Mouse (Mus musculus) heart, embryonic 10.5 days (tissue): ENCODE measurements around the gene Tmem213. TPM values are rescaled to one million over a fixed set of nuclear protein-coding genes. Genes with fewer than 3 reads are reported as not detected.

Experiments
- DNase-seq: peaks from one replicate; pipeline ENCODE4 v3.0.0-alpha.2; 2017; ENCODE audit warnings: low spot score
- H3K27ac ChIP-seq: fragments of 300-500 bp; sonication (generic); 2 replicates; pipeline ENCODE4 v1.5.1; 2016; ENCODE audit warnings: mild to moderate bottlenecking
- H3K27me3 ChIP-seq: fragments of 300-500 bp; sonication (generic); 2 replicates; pipeline ENCODE4 v1.6.1; 2016; ENCODE audit warnings: mild to moderate bottlenecking; ENCODE audit not compliant: poor library complexity, insufficient read depth, severe bottlenecking
- H3K36me3 ChIP-seq: fragments of 300-500 bp; sonication (generic); 2 replicates; pipeline ENCODE4 v1.6.1; 2016; ENCODE audit warnings: mild to moderate bottlenecking, moderate library complexity
- H3K4me1 ChIP-seq: fragments of 300-500 bp; sonication (generic); 2 replicates; pipeline ENCODE4 v1.6.1; 2016; ENCODE audit warnings: mild to moderate bottlenecking
- H3K4me3 ChIP-seq: fragments of 300-500 bp; sonication (generic); 2 replicates; pipeline ENCODE4 v1.5.1; 2016; ENCODE audit warnings: mild to moderate bottlenecking, moderate library complexity
- H3K9me3 ChIP-seq: fragments of 300-500 bp; sonication (generic); 2 replicates; pipeline ENCODE4 v1.6.1; 2016; ENCODE audit warnings: mild to moderate bottlenecking, moderate library complexity
- WGBS: fragments of 180-500 bp; shearing (Covaris S2); methylation state at CpG from one replicate; pipeline ENCODE4 v1.1.7; 2016; 5-methylcytosine and 5-hydroxymethylcytosine counted together
- polyA plus RNA-seq: library from polyadenylated mRNA; unstranded; fragments of >200 nt; fragmentation: Nextera tagmentation; extraction: Ambion mirVana; gene quantifications from 2 replicates; pipeline ENCODE4 v1.2.1, GENCODE M21; 2016

Gene Tmem213
- polyA plus RNA-seq, 1 experiment from 2014 or later, result not detected

DNA sequence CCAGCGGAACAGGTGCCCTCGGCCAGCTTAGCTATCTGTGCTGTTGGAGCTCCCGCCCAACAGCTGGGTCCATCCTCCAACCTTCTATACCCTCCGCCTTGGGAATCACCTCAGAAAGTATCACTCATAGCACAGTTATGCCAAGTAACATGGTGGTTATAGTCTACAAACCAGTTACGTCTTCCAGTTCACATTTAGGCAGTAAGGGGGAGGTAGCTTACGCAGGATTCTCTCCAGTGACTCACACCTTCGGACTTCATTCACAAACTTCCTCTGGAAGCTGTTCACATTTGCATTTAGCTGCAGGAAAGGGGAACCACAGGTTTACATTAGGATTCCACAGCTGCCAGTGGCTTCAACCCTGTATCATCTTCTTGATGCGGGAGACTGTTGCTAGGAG is 16.5 kb upstream of the Tmem213 start:
- no peaks in the 10 kb centered on the region for H3K27me3 ChIP-seq
- H3K9me3 ChIP-seq, result no peaks in the 10 kb centered on the region
- H3K27ac ChIP-seq, result no peak overlapping the region
- H3K36me3 ChIP-seq, result no peaks in the 10 kb centered on the region
- H3K4me1 ChIP-seq, result peaks cover 6% of the 10 kb centered on the region
- no peak for DNase-seq
- no peak overlapping the region for H3K4me3 ChIP-seq
- WGBS, result 91% methylated on average over 8 of the region's 8 CpGs

- H3K27ac ChIP-seq, result no peak overlapping the region
- 77% methylated on average over 10 of the region's 10 CpGs for WGBS
Observed at GRCm38 (mm10) chr6:38094701-38095100, 14.4 kb upstream of the Tmem213 start.

DNA sequence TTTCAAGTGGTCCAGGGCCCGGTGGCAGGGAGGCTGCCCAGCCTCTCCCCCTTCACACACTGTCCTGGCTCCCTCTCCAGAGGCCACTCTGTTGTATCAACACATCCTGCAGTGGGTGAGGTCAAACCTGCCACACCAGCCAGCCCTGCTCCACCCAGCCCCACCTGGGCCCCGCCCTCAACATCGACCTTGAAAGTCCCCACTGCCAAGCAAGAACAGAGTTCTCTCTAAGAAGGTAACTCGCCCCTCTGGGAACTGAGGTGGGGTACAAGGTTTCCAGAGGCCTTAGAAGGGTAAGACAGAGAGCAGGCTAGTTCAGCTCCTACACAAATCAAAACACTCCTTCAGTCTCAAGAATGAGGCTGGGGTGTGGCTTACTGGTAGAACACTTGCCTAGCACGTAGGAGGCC is 12.1 kb upstream of the Tmem213 start:
- peaks cover 6% of the 10 kb centered on the region for H3K4me1 ChIP-seq
- H3K27ac ChIP-seq, result no peak overlapping the region
- WGBS, result 52% methylated on average over 5 of the region's 5 CpGs
- H3K4me3 ChIP-seq, result no peak overlapping the region
- no peak for DNase-seq
- H3K36me3 ChIP-seq, result no peaks in the 10 kb centered on the region
- no peaks in the 10 kb centered on the region for H3K9me3 ChIP-seq
- H3K27me3 ChIP-seq, result no peaks in the 10 kb centered on the region

More at GRCm38 (mm10) chr6:38094701-38095100, 14.4 kb upstream of the Tmem213 start:
- Histone ChIP-seq H3K27me3 (no peaks in the 10 kb centered on the region), H3K4me1 (peaks cover 6% of the 10 kb centered on the region), H3K4me3 (no peak overlapping the region), H3K9me3 (no peaks in the 10 kb centered on the region), H3K36me3 (no peaks in the 10 kb centered on the region)
- no peak for DNase-seq

DNA sequence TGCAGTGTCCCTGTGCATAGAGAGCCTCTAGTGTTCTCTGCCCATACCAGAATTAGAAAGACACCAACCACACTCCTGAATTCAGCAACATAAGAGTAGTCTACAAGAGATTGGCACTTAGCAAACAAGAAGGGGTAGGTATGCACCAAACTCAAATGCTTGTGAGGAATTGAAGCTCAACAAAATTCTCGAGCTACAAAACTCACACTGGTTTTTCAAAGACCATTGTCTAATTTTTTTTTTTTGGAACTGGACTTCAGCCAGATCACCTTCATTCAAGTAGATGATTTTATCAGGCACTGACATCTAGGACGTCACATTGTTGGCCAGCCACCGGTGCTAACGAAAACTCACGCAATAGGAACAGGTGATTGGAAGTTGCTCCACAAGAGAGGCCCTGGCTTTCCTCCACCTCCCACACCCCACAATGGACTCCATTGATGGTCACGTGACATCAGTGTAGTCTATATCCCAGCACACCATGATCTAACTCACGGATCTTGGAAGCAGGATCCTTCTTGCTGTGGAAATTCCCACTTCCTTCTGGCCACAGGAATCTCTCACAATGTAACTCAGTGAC is 6.7 kb upstream of the Tmem213 start:
- no peaks in the 10 kb centered on the region for H3K9me3 ChIP-seq
- H3K27ac ChIP-seq, result no peak overlapping the region
- DNase-seq, result no peak
- no peak overlapping the region for H3K4me3 ChIP-seq
- WGBS, result 86% methylated on average over 7 of the region's 7 CpGs
- peaks cover 5% of the 10 kb centered on the region; the same call in 1 of the 2 replicates for H3K4me1 ChIP-seq
- no peaks in the 10 kb centered on the region for H3K27me3 ChIP-seq
- H3K36me3 ChIP-seq, result no peaks in the 10 kb centered on the region

DNA sequence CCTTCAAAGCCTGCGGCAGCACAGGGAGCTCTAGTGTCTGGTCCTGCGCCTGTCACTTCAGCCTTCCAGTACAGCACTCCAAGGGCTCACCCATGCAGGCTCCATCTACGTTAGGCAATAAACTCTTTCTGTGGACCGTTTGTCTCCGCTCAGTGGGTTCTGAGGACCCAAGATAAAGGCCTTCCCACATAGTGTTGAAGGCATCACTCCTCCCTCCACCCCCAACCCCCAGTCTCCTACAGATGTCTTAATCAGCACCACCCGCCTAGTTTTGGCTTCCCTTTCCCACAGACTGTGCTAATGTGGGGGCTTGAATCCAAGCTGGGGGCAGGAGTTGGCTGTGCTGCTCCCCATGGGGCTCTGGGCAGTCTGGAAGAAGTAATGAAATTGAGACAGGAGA is 5.3 kb upstream of the Tmem213 start:
- no peaks in the 10 kb centered on the region for H3K27me3 ChIP-seq
- no peak overlapping the region for H3K27ac ChIP-seq

GRCm38 (mm10) chr6:38105924-38106323 is 3.1 kb upstream of the Tmem213 start:
- peaks cover 10% of the 10 kb centered on the region; the same call in 1 of the 2 replicates for H3K27me3 ChIP-seq
- H3K27ac ChIP-seq, result no peak overlapping the region
- no peaks in the 10 kb centered on the region for H3K9me3 ChIP-seq
- H3K4me3 ChIP-seq, result no peak overlapping the region
- peaks cover 20% of the 10 kb centered on the region for H3K4me1 ChIP-seq
- H3K36me3 ChIP-seq, result no peaks in the 10 kb centered on the region
- 89% methylated on average over 9 of the region's 9 CpGs for WGBS
- no peak for DNase-seq

More for the DNA sequence above, 5.3 kb upstream of the Tmem213 start:
- H3K36me3 ChIP-seq, result no peaks in the 10 kb centered on the region
- WGBS, result 22% methylated on average over 6 of the region's 6 CpGs
- no peaks in the 10 kb centered on the region for H3K9me3 ChIP-seq
- DNase-seq, result no peak
- peaks cover 8% of the 10 kb centered on the region for H3K4me1 ChIP-seq
- H3K4me3 ChIP-seq, result no peak overlapping the region

DNA sequence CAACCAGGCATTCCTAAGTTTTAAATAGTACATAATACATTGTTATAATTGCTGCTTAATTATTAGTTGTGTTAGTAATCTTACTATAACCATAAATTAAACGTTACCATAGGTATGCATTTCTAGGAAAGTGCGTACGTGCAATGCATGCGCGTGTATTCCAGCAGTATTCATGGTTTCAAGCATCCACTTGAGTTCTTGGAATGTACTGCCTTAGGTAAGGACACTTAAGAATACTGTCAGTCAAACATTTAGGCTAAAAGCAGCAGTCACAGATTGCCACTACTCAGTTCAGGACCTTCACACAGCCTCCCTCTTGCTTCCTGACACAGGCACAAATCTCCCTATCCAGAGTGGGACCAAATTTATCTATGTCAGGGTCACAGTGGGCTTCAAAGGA is 606 bp upstream of the Tmem213 start:
- H3K4me3 ChIP-seq, result no peak overlapping the region
- DNase-seq, result no peak
- H3K9me3 ChIP-seq, result no peaks in the 10 kb centered on the region
- 82% methylated on average over 5 of the region's 5 CpGs for WGBS
- H3K27ac ChIP-seq, result no peak overlapping the region
- peaks cover 10% of the 10 kb centered on the region; the same call in 1 of the 2 replicates for H3K27me3 ChIP-seq
- peaks cover 20% of the 10 kb centered on the region for H3K4me1 ChIP-seq
- no peaks in the 10 kb centered on the region for H3K36me3 ChIP-seq

- Histone ChIP-seq H3K27ac (no peak overlapping the region), H3K36me3 (no peaks in the 10 kb centered on the region), H3K4me1 (peaks cover 14% of the 10 kb centered on the region), H3K9me3 (no peaks in the 10 kb centered on the region), H3K4me3 (no peak overlapping the region), H3K27me3 (peaks cover 10% of the 10 kb centered on the region; the same call in 1 of the 2 replicates)
- WGBS, result 10% methylated on average over 9 of the region's 9 CpGs
- DNase-seq, result no peak
Observed at GRCm38 (mm10) chr6:38109871-38110270, 816 bp downstream of the Tmem213 start.

- Histone ChIP-seq H3K27ac (no peak overlapping the region), H3K27me3 (peaks cover 10% of the 10 kb centered on the region; the same call in 1 of the 2 replicates), H3K4me1 (peaks cover 14% of the 10 kb centered on the region), H3K9me3 (no peaks in the 10 kb centered on the region), H3K4me3 (no peak overlapping the region), H3K36me3 (no peaks in the 10 kb centered on the region)
- no peak for DNase-seq
- 73% methylated on average over 9 of the region's 9 CpGs for WGBS
Observed at GRCm38 (mm10) chr6:38110859-38111258, 1.8 kb downstream of the Tmem213 start.

DNA sequence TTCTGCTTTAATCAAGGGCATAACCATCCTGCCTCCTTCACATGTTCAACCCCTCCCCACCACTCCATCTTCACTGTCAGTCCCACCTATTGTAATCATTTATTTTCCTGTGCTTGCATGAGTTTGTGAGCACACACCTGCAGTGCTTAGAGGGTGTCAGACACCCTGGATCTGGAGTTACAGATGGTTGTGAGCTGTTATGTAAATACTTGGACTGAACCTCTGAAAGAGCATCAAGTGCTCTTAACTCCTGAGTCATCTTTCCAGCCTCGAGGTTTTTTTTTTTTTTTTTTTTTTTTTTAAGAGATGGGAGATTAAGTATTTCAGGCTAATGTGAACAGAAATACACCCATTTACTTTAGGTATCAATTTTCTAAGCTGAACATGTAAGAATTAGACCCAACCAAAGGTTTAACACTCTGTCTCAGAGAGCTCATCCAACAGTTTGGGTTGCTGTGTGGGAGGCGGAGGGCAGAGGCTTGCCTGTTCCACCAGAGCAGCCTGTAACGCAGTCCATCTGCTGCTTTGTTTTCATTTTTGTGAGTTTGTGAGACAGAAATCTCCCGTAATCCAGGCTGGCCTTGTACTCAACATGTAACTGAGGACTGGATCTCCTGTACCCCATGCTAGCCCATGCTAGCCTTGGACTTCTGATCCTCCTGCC is 7.2 kb downstream of the Tmem213 start:
- Histone ChIP-seq H3K36me3 (no peaks in the 10 kb centered on the region), H3K4me3 (no peak overlapping the region), H3K27me3 (no peaks in the 10 kb centered on the region), H3K27ac (no peak overlapping the region), H3K4me1 (peaks cover 4% of the 10 kb centered on the region; the same call in 1 of the 2 replicates), H3K9me3 (no peaks in the 10 kb centered on the region)
- WGBS, result 60% methylated on average over 4 of the region's 4 CpGs
- DNase-seq, result no peak

DNA sequence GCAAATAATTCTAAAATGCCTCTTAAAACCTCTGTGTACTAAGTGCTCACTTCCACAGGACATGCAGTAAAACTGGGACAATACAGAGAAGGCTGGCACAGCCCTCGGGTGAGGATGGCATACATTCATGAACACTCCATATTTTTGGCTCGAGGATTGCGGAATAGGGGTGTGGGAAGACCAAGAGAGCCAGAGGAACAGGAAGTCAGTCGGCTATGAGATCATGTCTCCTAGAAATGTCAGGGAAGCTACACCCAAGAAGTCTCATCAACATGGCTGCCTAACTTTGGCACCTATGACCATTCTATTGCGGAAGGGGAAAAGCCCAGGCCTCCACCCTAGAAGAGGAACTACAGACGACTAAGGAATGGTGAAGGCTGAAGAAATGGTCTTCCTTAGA is 9.3 kb downstream of the Tmem213 start:
- Histone ChIP-seq H3K9me3 (no peaks in the 10 kb centered on the region), H3K27ac (no peak overlapping the region), H3K27me3 (no peaks in the 10 kb centered on the region), H3K4me1 (peaks cover 16% of the 10 kb centered on the region; the same call in 1 of the 2 replicates), H3K36me3 (no peaks in the 10 kb centered on the region), H3K4me3 (no peak overlapping the region)
- DNase-seq, result no peak
- WGBS, result 84% methylated on average over 6 of the region's 6 CpGs

DNA sequence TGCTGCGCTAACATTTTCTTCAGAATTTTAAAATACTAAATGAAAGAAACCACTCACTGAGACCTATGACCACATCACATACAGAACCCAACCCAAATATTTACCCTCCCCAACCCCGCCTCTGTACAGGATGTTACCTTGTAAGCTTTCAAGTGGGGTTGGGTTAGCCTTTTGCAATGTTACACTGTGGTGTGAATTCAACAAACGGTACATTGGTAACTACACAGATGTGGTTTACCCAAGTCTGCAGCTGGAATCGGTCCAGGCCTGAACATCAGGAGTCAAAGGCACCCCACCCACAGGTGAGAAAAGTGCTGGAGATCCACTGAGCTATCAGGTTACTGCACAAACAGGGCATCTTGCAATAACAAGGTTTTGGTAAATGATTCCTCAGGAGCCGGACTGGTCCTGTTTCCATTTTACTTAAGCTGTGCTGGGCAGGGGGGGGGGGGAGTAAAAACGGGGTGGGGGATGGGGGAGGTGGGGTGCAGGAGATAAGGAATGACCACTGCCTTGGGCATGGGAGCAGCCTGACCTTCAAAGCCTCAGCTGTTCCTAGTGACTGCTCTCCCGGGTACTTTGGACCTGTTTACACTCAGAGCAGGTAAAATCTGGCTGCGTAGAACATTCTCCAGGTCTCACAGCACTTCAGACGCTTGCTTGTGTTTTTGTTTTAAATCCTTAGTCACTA is 11.8 kb downstream of the Tmem213 start:
- Histone ChIP-seq H3K9me3 (no peaks in the 10 kb centered on the region), H3K4me3 (no peak overlapping the region), H3K36me3 (0 out of 2 replicates have a peak, but pooled peaks cover 4% of the 10 kb centered on the region), H3K27ac (no peak overlapping the region), H3K4me1 (peaks cover 22% of the 10 kb centered on the region; the same call in 1 of the 2 replicates), H3K27me3 (no peaks in the 10 kb centered on the region)
- 62% methylated on average over 9 of the region's 9 CpGs for WGBS
- no peak for DNase-seq

GRCm38 (mm10) chr6:38121843-38122242 is 12.8 kb downstream of the Tmem213 start:
- H3K9me3 ChIP-seq, result no peaks in the 10 kb centered on the region
- WGBS, result 87% methylated on average over 5 of the region's 5 CpGs
- DNase-seq, result no peak
- H3K27ac ChIP-seq, result no peak overlapping the region
- H3K4me3 ChIP-seq, result no peak overlapping the region
- H3K36me3 ChIP-seq, result 0 out of 2 replicates have a peak, but pooled peaks cover 9% of the 10 kb centered on the region
- H3K4me1 ChIP-seq, result peaks cover 22% of the 10 kb centered on the region; the same call in 1 of the 2 replicates
- H3K27me3 ChIP-seq, result no peaks in the 10 kb centered on the region
